Mouse (Mus musculus): ENCODE measurements at regions not wholly inside any gene's neighbourhood (a gene's known extent, or its start where the extent isn't known, plus 50 kb on each side); places are given as distances from the start of the nearest gene placed in this dataset.

DNA sequence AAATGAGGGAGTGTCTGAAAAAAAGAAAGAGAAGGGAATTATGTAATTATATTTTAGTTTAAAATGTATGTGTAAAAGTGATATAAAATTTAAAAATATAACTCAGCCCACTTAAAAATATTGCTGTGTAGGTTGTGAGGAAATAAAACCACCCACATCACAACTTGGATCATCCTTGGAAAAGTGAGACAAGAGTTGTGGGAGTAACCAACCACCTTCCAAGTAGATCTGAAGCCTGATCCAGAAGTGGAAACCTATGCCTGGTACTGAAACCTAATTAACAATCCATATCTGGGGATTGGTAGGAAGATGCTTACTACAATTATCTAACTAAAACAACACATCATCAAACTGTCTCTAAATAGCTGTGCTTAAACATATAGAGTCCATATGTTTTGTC lies 743.1 kb downstream of the Stim2 start:
- no peak for DNase-seq (ENCODE audit: low spot score in 2 of 2)

DNA sequence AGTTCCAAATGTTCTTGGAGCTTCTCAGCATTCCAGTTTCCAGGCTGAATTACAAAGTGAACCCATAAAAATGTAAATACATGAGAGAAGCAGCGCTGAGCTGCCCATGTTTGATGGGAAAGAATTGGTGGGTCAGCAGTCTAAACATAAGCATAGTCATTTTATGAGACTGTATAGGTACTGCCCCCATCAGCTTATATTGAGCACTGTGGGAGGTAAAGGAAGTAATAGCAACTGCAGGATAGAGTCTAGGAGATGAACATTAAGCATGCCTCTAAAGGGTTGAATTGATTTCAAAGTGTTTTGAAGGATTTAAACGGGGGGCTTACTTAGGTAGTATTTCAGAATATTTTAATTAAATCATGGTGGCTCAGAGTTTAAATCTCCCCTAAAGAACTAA lies 748.7 kb downstream of the Stim2 start:
- intact Hi-C loops (cut with DNase I): no loop called here
- DNase-seq (ENCODE audit: low spot score in 2 of 2): no peak

More for the DNA sequence above, 743.1 kb downstream of the Stim2 start:
- intact Hi-C loops (cut with DNase I): no loop called here

DNA sequence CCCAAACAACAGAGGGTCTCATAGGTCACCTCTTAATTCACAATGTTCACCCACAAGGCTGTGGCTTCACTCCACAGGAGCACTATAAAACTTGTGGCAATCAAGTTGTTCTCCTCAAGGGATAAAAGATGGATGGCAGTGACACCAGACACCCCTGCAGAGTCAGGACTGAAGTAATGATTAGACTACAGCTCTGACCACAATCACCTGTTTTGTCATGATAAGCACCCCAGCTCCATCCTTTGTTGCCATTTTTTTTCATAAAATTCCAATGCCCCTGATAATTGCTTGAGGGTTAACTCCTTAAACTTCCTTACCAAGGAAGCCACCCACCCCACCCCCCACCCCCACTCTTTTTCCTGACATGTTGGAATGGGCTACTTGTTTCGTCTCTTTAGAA lies 755.1 kb downstream of the Stim2 start:
- no peak for DNase-seq (ENCODE audit: low spot score in 2 of 2)
- intact Hi-C loops (cut with DNase I): no loop called here

DNA sequence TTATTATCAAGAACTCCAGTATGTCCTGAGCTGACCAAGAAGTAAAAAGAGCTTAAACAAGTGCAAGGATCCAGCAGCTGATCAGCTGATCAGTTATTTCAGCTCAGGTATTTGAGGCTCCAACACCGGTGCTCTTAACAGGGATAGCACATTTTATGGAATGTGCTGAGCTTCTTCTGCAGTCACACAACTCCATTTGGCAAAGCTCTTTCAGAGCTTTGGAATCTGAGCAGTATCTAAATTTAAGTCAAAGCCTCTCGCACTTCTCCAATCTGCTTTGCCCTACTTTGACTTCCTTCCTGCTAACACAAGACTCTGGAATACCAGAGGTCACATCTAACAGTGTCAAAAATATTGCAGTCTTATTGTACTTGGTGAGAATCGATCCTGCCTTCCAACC lies 761.4 kb downstream of the Stim2 start:
- no peak for DNase-seq (ENCODE audit: low spot score in 2 of 2)
- intact Hi-C loops (cut with DNase I): no loop called here

DNA sequence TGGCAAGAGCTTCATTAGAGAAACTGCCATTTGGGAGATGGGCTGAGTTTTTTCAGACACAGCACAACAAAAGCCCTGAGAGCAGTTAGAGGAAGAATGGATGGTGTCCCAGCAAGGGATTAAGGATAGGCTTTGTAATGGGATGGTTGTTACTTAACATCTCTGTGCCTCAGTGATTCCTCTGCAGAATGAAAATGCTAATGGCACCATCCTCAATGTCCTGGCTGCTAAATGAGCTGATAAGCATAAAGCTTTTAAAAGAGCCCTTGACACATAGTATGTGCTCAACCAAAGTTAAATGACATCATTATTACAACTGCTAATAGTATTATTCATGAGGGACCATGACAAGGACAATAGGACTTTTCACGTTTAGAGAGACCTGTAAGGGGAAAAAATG lies 764.7 kb downstream of the Stim2 start:
- intact Hi-C loops (cut with DNase I): no loop called here
- DNase-seq (ENCODE audit: low spot score in 2 of 2): no peak

DNA sequence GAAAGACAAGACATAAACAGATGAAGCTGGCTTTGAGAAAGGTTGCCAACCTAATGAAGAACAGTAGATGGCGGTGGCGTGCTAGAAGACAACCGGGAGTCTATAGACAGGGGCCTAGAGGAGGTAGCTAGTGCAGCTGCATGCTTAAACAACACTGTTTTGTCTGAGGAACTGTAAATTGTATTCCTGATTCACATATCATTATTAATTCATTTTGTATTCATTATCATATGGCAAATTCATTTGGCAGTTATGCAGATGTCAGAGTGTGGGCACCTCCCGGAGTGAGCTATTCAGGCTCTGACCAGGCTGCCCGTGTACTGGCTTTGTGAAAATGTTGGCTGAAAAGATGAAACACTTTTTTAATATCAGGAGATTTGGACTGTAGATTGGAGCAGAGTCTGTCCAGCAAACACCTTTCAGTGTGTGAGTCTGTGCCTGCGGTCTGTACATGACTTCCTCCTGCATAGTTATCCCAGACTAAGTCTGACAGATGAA lies 798.7 kb downstream of the Stim2 start:
- intact Hi-C loops (cut with DNase I): loop anchor here (10.0 kb wide), 1 partner anchor 532 kb away; no protein-coding TSS in a partner anchor
- DNase-seq (ENCODE audit: low spot score in 2 of 2): peak; percentile 57 to 60

DNA sequence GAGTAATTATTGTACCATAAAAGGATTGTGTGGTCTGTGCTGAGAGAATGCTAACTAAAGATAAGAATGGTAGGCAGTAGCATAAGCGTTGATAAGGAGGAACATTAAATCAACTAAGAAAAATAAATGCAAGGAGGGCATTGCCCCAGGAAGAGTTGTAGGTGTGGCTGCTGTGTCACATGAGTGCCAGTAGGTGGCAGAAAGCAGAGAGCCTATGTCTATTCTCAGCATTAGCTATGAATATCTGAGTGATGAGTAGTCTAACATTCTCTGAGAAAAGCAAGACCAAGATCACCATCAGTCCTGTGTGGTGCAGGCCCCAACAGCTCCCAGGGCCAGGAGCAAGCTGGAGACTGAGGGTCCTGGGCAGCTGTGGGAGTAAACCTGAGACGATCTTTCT lies 828.8 kb downstream of the Stim2 start:
- intact Hi-C loops (cut with DNase I): no loop called here
- DNase-seq (ENCODE audit: low spot score in 2 of 2): no peak

Data from left cerebral cortex, postnatal 36 days (tissue).